Mouse (Mus musculus): ENCODE measurements around the gene Taf6l.

GRCm38 (mm10) chr19:8758899-8759298 is 27.3 kb downstream of the Taf6l start:
- TF ChIP-seq GATA1 (IDR thresholded peaks at IDR 0.05; ENCODE audit: borderline replicate concordance, low read length): no peak
- TF ChIP-seq FLI1 (IDR thresholded peaks at IDR 0.05; ENCODE audit: low read length): no peak
